Mouse (Mus musculus): ENCODE data around the gene Pi16.

DNA sequence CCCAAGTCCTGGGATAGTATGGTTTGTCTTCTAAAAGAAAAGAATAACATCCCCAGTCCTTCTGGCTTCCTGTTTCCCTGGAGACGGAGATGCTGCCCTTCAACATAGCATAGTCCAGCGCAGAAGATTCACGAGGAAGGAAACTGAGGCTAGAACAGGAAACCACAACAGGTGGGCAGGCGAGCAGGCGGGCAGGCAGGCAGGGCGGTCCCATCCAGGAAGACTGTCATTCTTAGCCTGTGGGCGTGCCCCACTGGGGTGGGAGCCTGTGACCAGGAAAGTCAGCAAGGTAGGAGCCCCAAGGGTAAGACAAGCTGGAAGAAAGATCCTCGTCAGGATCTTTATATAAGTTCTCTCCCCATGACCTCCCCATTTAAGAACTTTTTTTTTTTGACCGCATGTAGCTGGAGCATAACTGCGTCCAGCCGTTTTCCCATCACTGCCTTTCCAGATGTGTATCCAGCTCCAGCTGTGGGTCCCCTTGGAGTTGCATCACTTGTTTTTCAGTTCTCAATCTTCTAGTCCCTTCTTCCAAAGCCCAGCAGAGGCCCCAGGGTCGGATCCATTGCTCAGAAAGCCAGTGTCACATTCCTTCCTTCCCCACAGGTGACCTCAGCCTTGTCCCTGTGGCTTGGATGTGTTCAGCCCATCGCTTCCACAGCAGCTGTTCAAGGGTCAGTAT lies 13.0 kb upstream of the Pi16 start:
- no peak for TF ChIP-seq CTCF (conservative IDR thresholded peaks at IDR 0.05; ENCODE audit: insufficient read depth, insufficient read length, low read depth, low read length)
- TF ChIP-seq POLR2A (IDR thresholded peaks at IDR 0.05; ENCODE audit: low read depth, low read length) = no peak
